Mouse (Mus musculus): Measurements from ENCODE around the gene 6820408C15Rik.
A peak's percentile ranks its signal among the peaks of the same experiment; 100 is the strongest.

6820408C15Rik gene

GRCm38 (mm10) chr2:152415287-152415686 lies at the start of gene 6820408C15Rik:
Gene 6820408C15Rik (plus strand): TSS chr2:152415587.
- no peak for DNase-seq (ENCODE audit: low spot score)

- no peak for DNase-seq (ENCODE audit: low spot score)
Observed at GRCm38 (mm10) chr2:152367917-152368316, 47.5 kb upstream of the 6820408C15Rik start.

GRCm38 (mm10) chr2:152368532-152369140 lies 46.8 kb upstream of the 6820408C15Rik start:
- DNase-seq (ENCODE audit: low spot score): no peak

- no peak for DNase-seq (ENCODE audit: low spot score)
Observed at GRCm38 (mm10) chr2:152372104-152372503, 43.3 kb upstream of the 6820408C15Rik start.

GRCm38 (mm10) chr2:152372661-152373060 lies 42.7 kb upstream of the 6820408C15Rik start:
- no peak for DNase-seq (ENCODE audit: low spot score)

GRCm38 (mm10) chr2:152373547-152373946 lies 41.8 kb upstream of the 6820408C15Rik start:
- no peak for DNase-seq (ENCODE audit: low spot score)

GRCm38 (mm10) chr2:152375652-152376344 lies 39.6 kb upstream of the 6820408C15Rik start:
- no peak for DNase-seq (ENCODE audit: low spot score)

GRCm38 (mm10) chr2:152376345-152376741 lies 39.0 kb upstream of the 6820408C15Rik start, which contains the start of gene Nrsn2:
Gene Nrsn2 (minus strand): TSS chr2:152376638.
- no peak for DNase-seq (ENCODE audit: low spot score)

GRCm38 (mm10) chr2:152384191-152384590 lies 31.2 kb upstream of the 6820408C15Rik start:
- DNase-seq (ENCODE audit: low spot score): no peak

- no peak for DNase-seq (ENCODE audit: low spot score)
Observed at GRCm38 (mm10) chr2:152392786-152393185, 22.6 kb upstream of the 6820408C15Rik start.

- DNase-seq (ENCODE audit: low spot score): no peak
Observed at GRCm38 (mm10) chr2:152393225-152394017, 22.0 kb upstream of the 6820408C15Rik start.

- no peak for DNase-seq (ENCODE audit: low spot score)
Observed at GRCm38 (mm10) chr2:152395271-152395920, 20.0 kb upstream of the 6820408C15Rik start.

GRCm38 (mm10) chr2:152396110-152397003 lies 19.0 kb upstream of the 6820408C15Rik start:
- peak; percentile 55 for DNase-seq (ENCODE audit: low spot score)

- no peak for DNase-seq (ENCODE audit: low spot score)
Observed at GRCm38 (mm10) chr2:152397004-152397589, 18.3 kb upstream of the 6820408C15Rik start.

- DNase-seq (ENCODE audit: low spot score): peak; percentile 97
Observed at GRCm38 (mm10) chr2:152397680-152398435, 17.5 kb upstream of the 6820408C15Rik start, which contains the start of gene Sox12. Gene Sox12 (minus strand): TSS chr2:152398063.

- DNase-seq (ENCODE audit: low spot score): peak; percentile 76
Observed at GRCm38 (mm10) chr2:152398691-152399090, 16.7 kb upstream of the 6820408C15Rik start.

GRCm38 (mm10) chr2:152399122-152399542 lies 16.3 kb upstream of the 6820408C15Rik start:
- DNase-seq (ENCODE audit: low spot score): no peak

- peak; percentile 77 for DNase-seq (ENCODE audit: low spot score)
Observed at GRCm38 (mm10) chr2:152406126-152406525, 9.3 kb upstream of the 6820408C15Rik start.

GRCm38 (mm10) chr2:152409781-152410180 lies 5.6 kb upstream of the 6820408C15Rik start:
- no peak for DNase-seq (ENCODE audit: low spot score)

GRCm38 (mm10) chr2:152410971-152411371 lies 4.4 kb upstream of the 6820408C15Rik start:
- peak; percentile 59 for DNase-seq (ENCODE audit: low spot score)
